In the genomic region with DNA sequence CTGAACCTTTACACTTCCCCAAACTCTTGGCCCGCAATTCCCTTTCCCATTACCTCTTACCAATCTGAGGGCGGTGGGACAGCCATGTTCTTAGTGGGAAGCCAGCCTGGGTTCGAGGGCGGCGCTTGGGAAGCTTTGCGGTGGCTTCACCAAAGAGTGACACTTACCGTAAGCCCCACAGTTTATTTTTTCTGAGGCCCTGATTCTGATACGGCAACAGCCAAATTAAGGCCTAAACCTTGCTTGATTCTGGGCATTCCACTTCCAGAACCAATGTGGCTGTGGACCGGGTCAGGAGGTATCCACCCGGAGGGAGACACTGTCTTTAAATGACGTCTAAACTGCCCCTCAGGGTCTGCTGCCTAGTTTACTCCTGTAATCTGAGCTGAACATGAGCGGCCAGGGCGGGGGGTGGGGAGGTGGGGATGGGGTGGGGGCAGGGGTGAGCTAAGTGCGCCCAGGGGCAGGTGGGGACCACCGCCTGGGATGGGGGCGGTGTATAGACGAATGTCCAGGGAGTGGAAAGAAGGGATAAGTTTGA, we compare ENCODE assay signal across 12 mouse cellular contexts. TPM values are rescaled to one million over a fixed set of nuclear protein-coding genes. Genes with fewer than 3 reads are reported as not detected.
A peak's percentile ranks its signal among the peaks of the same experiment; 100 is the strongest.
DNase-seq lines count a peak whose midpoint lies in the region; ATAC-seq and TF ChIP-seq lines count a peak whose summit lies in the region.
"Had no signal": no experiment of that assay in that cellular context is flagged by ENCODE, and none has a peak within 500 bp of the region (broad histone marks: within the 10 kb centered on the region; RNA-seq: fewer than 3 reads in every experiment).

No protein-coding gene starts in this region.

- no peak overlapping the region for H3K4me2 ChIP-seq in lung, embryonic 15.5 days
- peak overlapping the region; percentile 63 for H3K4me2 ChIP-seq in forebrain, embryonic 12.5 days
- H3K4me2 ChIP-seq in limb, embryonic 14.5 days (replicated peaks; ENCODE audit: low read depth, low read length, severe bottlenecking), result peak overlapping the region; percentile 65; the same call in 1 of the 2 replicates

- H3K9me3 ChIP-seq in lung, embryonic 15.5 days, result no peaks in the 10 kb centered on the region
- H3K9me3 ChIP-seq in forebrain, embryonic 12.5 days, result no peaks in the 10 kb centered on the region
- H3K9me3 ChIP-seq in limb, embryonic 14.5 days (ENCODE audit: control insufficient read depth, low read length), result no peaks in the 10 kb centered on the region

- no peak overlapping the region for H3K4me3 ChIP-seq in lung, embryonic 15.5 days
- peak overlapping the region; percentile 90 for H3K4me3 ChIP-seq in forebrain, embryonic 12.5 days (replicated peaks)
- peak overlapping the region; percentile 58; the same call in 1 of the 2 replicates for H3K4me3 ChIP-seq in limb, embryonic 14.5 days (replicated peaks; ENCODE audit: low read length)
- H3K4me3 ChIP-seq: erythroblast, embryonic 14.5 days had no signal

- TF ChIP-seq POLR2A in limb, embryonic 14.5 days (IDR thresholded peaks at IDR 0.05; ENCODE audit: borderline replicate concordance, extremely low read depth, insufficient read depth, insufficient read length), result no peak

- 1% methylated on average over 17 of the region's 17 CpGs for WGBS in lung, embryonic 15.5 days
- 2% methylated on average over 17 of the region's 17 CpGs for WGBS in forebrain, embryonic 12.5 days
- WGBS in limb, embryonic 14.5 days, result 5% methylated on average over 17 of the region's 17 CpGs

- ATAC-seq in lung, embryonic 15.5 days (ENCODE audit: borderline replicate concordance, extremely low read depth, low FRiP score, low TSS enrichment), result 0 out of 2 replicates have a peak, but pooled peaks have one; percentile 6
- no peak for ATAC-seq in forebrain, embryonic 12.5 days (ENCODE audit: low FRiP score)
- no peak for ATAC-seq in limb, embryonic 14.5 days (ENCODE audit: low FRiP score, low read depth)

- no peak for DNase-seq in lung, postnatal 36 days
- no peak for DNase-seq in limb, embryonic 14.5 days (ENCODE audit: low spot score)
- peak; percentile 57 for DNase-seq in retina, embryonic 14.5 days (ENCODE audit: low spot score)
- no peak for DNase-seq in adrenal gland, adult (ENCODE audit: inconsistent age in 2 of 2, low spot score in 1 of 2)
- DNase-seq in lung, postnatal 10 days, result no peak
- DNase-seq in adrenal gland, postnatal 10 days, result no peak
- DNase-seq: adrenal gland, postnatal 14 days; lung, adult 18-20 months had no signal

- no peak overlapping the region for H3K27ac ChIP-seq in lung, embryonic 15.5 days
- H3K27ac ChIP-seq in forebrain, embryonic 12.5 days, result peak overlapping the region; percentile 99
- no peak overlapping the region for H3K27ac ChIP-seq in limb, embryonic 14.5 days (replicated peaks; ENCODE audit: low read depth, low read length)

- no peaks in the 10 kb centered on the region for H3K36me3 ChIP-seq in lung, embryonic 15.5 days
- peaks cover 9% of the 10 kb centered on the region; the same call in 1 of the 2 replicates for H3K36me3 ChIP-seq in forebrain, embryonic 12.5 days (replicated peaks)
- no peaks in the 10 kb centered on the region for H3K36me3 ChIP-seq in limb, embryonic 14.5 days (ENCODE audit: control insufficient read depth, insufficient read depth, low read length)

- H3K4me1 ChIP-seq in lung, embryonic 15.5 days, result peaks cover 25% of the 10 kb centered on the region
- H3K4me1 ChIP-seq in forebrain, embryonic 12.5 days, result peaks cover 53% of the 10 kb centered on the region
- peaks cover 7% of the 10 kb centered on the region; the same call in 1 of the 2 replicates for H3K4me1 ChIP-seq in limb, embryonic 14.5 days (ENCODE audit: control insufficient read depth, insufficient read depth, low read length)

- H3K9ac ChIP-seq in lung, embryonic 15.5 days, result no peak overlapping the region
- peak overlapping the region; percentile 99 for H3K9ac ChIP-seq in forebrain, embryonic 12.5 days
- no peak overlapping the region for H3K9ac ChIP-seq in limb, embryonic 14.5 days (ENCODE audit: low read depth, low read length, severe bottlenecking)

- peaks cover 99% of the 10 kb centered on the region for H3K27me3 ChIP-seq in lung, embryonic 15.5 days
- peaks cover 63% of the 10 kb centered on the region for H3K27me3 ChIP-seq in forebrain, embryonic 12.5 days
- H3K27me3 ChIP-seq in limb, embryonic 14.5 days (ENCODE audit: control insufficient read depth, insufficient read depth, low read length), result peaks cover 86% of the 10 kb centered on the region

RNA-seq across cellular contexts. Expression of gene Zic2, which starts 2.0 kb away (rescaled TPM):
- polyA plus RNA-seq in lung, embryonic 15.5 days (2015; fragmentation: Nextera tagmentation; extraction: Ambion mirVana), result not detected in 2 replicates
- polyA plus RNA-seq in forebrain, embryonic 12.5 days (2016; fragmentation: Nextera tagmentation; extraction: Ambion mirVana), result 12.7 and 16.3 TPM in 2 replicates
- polyA plus RNA-seq in limb, embryonic 14.5 days (2012; rRNA removed), result 4.0 and 6.0 TPM in 2 replicates
- 0.80 and 1.1 TPM in 2 replicates for polyA plus RNA-seq in limb, embryonic 14.5 days (2014; fragmentation: Nextera tagmentation; extraction: Ambion mirVana)
- under 1 TPM; 0.15 to 0.21 TPM for total RNA-seq in adrenal gland, postnatal 10 days (2021)
- total RNA-seq: adrenal gland, postnatal 14 days had no signal
- polyA plus RNA-seq: erythroblast, embryonic 14.5 days; heart, embryonic 16.5 days had no signal

RNA-seq across cellular contexts. Expression of gene Zic5, which starts 7.8 kb away (rescaled TPM):
- polyA plus RNA-seq in lung, embryonic 15.5 days (2015; fragmentation: Nextera tagmentation; extraction: Ambion mirVana), result 0.08 TPM in 1 of 2 replicates, not detected in the other
- 18.6 and 25.8 TPM in 2 replicates for polyA plus RNA-seq in forebrain, embryonic 12.5 days (2016; fragmentation: Nextera tagmentation; extraction: Ambion mirVana)
- polyA plus RNA-seq in limb, embryonic 14.5 days (2012; rRNA removed), result 0.47 and 1.3 TPM in 2 replicates
- polyA plus RNA-seq in limb, embryonic 14.5 days (2014; fragmentation: Nextera tagmentation; extraction: Ambion mirVana), result 0.76 and 0.94 TPM in 2 replicates
- total RNA-seq in adrenal gland, postnatal 10 days (2021), result not detected
- total RNA-seq: adrenal gland, postnatal 14 days had no signal
- polyA plus RNA-seq: heart, embryonic 16.5 days had no signal

RNA-seq across cellular contexts. Expression of gene Gm10837, which starts 17.1 kb away (rescaled TPM):
- polyA plus RNA-seq in lung, embryonic 15.5 days (2015; fragmentation: Nextera tagmentation; extraction: Ambion mirVana), result not detected in 2 replicates
- polyA plus RNA-seq in forebrain, embryonic 12.5 days (2016; fragmentation: Nextera tagmentation; extraction: Ambion mirVana), result 0.36 and 0.59 TPM in 2 replicates
- polyA plus RNA-seq in limb, embryonic 14.5 days (2012; rRNA removed), result not detected in 2 replicates
- polyA plus RNA-seq in limb, embryonic 14.5 days (2014; fragmentation: Nextera tagmentation; extraction: Ambion mirVana), result 0.12 TPM in 1 of 2 replicates, not detected in the other
- total RNA-seq in adrenal gland, postnatal 10 days (2021), result not detected
- total RNA-seq: adrenal gland, postnatal 14 days had no signal
- polyA plus RNA-seq: erythroblast, embryonic 14.5 days; heart, embryonic 16.5 days had no signal

RNA-seq across cellular contexts. Expression of gene Gm5089, which starts 22.4 kb away (rescaled TPM):
- not detected in 2 replicates for polyA plus RNA-seq in lung, embryonic 15.5 days (2015; fragmentation: Nextera tagmentation; extraction: Ambion mirVana)
- polyA plus RNA-seq in forebrain, embryonic 12.5 days (2016; fragmentation: Nextera tagmentation; extraction: Ambion mirVana), result 1.6 and 2.1 TPM in 2 replicates
- polyA plus RNA-seq in limb, embryonic 14.5 days (2012; rRNA removed), result not detected in 2 replicates
- polyA plus RNA-seq in limb, embryonic 14.5 days (2014; fragmentation: Nextera tagmentation; extraction: Ambion mirVana), result 0.25 TPM in 1 of 2 replicates, not detected in the other
- not detected for total RNA-seq in adrenal gland, postnatal 10 days (2021)
- total RNA-seq: adrenal gland, postnatal 14 days had no signal
- polyA plus RNA-seq: erythroblast, embryonic 14.5 days; heart, embryonic 16.5 days had no signal
